In genomic region chr6:87186988-87187387, GRCm38 (mm10) we compare ENCODE assay signal across 8 mouse cellular contexts.
DNase-seq lines count a peak whose midpoint lies in the region; ATAC-seq and TF ChIP-seq lines count a peak whose summit lies in the region.

No protein-coding gene starts in this region.

- no peaks in the 10 kb centered on the region for H3K36me3 ChIP-seq in testis, adult 2 months (ENCODE audit: control insufficient read depth, insufficient read depth, low read length)
- no peaks in the 10 kb centered on the region for H3K36me3 ChIP-seq in intestine, embryonic 15.5 days
- H3K36me3 ChIP-seq in liver, embryonic 13.5 days, result no peaks in the 10 kb centered on the region

- peak; percentile 74 for ATAC-seq in intestine, embryonic 15.5 days
- no peak for ATAC-seq in liver, embryonic 13.5 days (ENCODE audit: low read depth)
- ATAC-seq in monocyte, adult 5-6 weeks (replicated peaks; ENCODE audit: insufficient number of reproducible peaks, low FRiP score, low TSS enrichment, poor library complexity, severe bottlenecking), result no peak

- no peaks in the 10 kb centered on the region for H3K9me3 ChIP-seq in intestine, embryonic 15.5 days
- H3K9me3 ChIP-seq in liver, embryonic 13.5 days (replicated peaks), result no peaks in the 10 kb centered on the region

- H3K27me3 ChIP-seq in testis, adult 2 months (ENCODE audit: control insufficient read depth, insufficient read depth, low read length), result no peaks in the 10 kb centered on the region
- no peaks in the 10 kb centered on the region for H3K27me3 ChIP-seq in intestine, embryonic 15.5 days (replicated peaks)
- no peaks in the 10 kb centered on the region for H3K27me3 ChIP-seq in liver, embryonic 13.5 days
- H3K27me3 ChIP-seq in cerebellum, adult 2 months (ENCODE audit: control insufficient read depth, insufficient read depth, low read length), result no peaks in the 10 kb centered on the region

- no peak overlapping the region for H3K9ac ChIP-seq in intestine, embryonic 15.5 days
- H3K9ac ChIP-seq in liver, embryonic 13.5 days, result no peak overlapping the region

- no peak overlapping the region for H3K4me3 ChIP-seq in testis, adult 2 months (ENCODE audit: control insufficient read depth, low read depth, low read length)
- no peak overlapping the region for H3K4me3 ChIP-seq in intestine, embryonic 15.5 days (replicated peaks)
- H3K4me3 ChIP-seq in liver, embryonic 13.5 days (replicated peaks), result no peak overlapping the region
- no peak overlapping the region for H3K4me3 ChIP-seq in cerebellum, adult 2 months (replicated peaks; ENCODE audit: insufficient read depth, low read depth, low read length)

- TF ChIP-seq POLR2A in testis, adult 2 months (IDR thresholded peaks at IDR 0.05; ENCODE audit: control insufficient read depth, low read depth, low read length), result no peak
- TF ChIP-seq POLR2A in cerebellum, adult 2 months (IDR thresholded peaks at IDR 0.05; ENCODE audit: borderline replicate concordance, insufficient read depth, low read length), result no peak

- no peak overlapping the region for H3K4me2 ChIP-seq in intestine, embryonic 15.5 days (replicated peaks)
- H3K4me2 ChIP-seq in liver, embryonic 13.5 days, result no peak overlapping the region

- H3K4me1 ChIP-seq in testis, adult 2 months (ENCODE audit: control insufficient read depth, insufficient read depth, low read length), result no peaks in the 10 kb centered on the region; the same call in 1 of the 2 replicates
- no peaks in the 10 kb centered on the region; the same call in 1 of the 2 replicates for H3K4me1 ChIP-seq in intestine, embryonic 15.5 days (replicated peaks)
- peaks cover 67% of the 10 kb centered on the region for H3K4me1 ChIP-seq in liver, embryonic 13.5 days (replicated peaks)
- no peaks in the 10 kb centered on the region for H3K4me1 ChIP-seq in cerebellum, adult 2 months (ENCODE audit: control insufficient read depth, insufficient read depth, low read length)

- no peak for DNase-seq in testis, postnatal 10 days (ENCODE audit: low spot score)
- DNase-seq in gastrocnemius, adult 18-20 months (ENCODE audit: low spot score), result peak; percentile 53
- no peak for DNase-seq in liver, embryonic 13.5 days
- DNase-seq in telencephalon, adult 2 months (ENCODE audit: low read depth, low spot score), result peak; percentile 86
- DNase-seq in cerebellum, adult 2 months, result no peak

- 44% methylated on average over 12 of the region's 12 CpGs for WGBS in intestine, embryonic 15.5 days
- 73% methylated on average over 12 of the region's 12 CpGs for WGBS in liver, embryonic 13.5 days (ENCODE audit: insufficient replicate concordance)
- WGBS in cerebellum, adult 2 months, result 87% methylated on average over 12 of the region's 12 CpGs

- TF ChIP-seq CTCF in testis, adult 2 months (IDR thresholded peaks at IDR 0.05; ENCODE audit: control insufficient read depth, insufficient read depth, insufficient replicate concordance, low read depth, low read length), result no peak
- no peak for TF ChIP-seq CTCF in cerebellum, adult 2 months (IDR thresholded peaks at IDR 0.05; ENCODE audit: borderline replicate concordance, insufficient read depth, low read depth, low read length)

- H3K27ac ChIP-seq in testis, adult 2 months (ENCODE audit: control insufficient read depth, insufficient read depth, low read depth, low read length), result 0 out of 2 replicates have a peak overlapping the region, but pooled peaks have one; percentile 23
- peak overlapping the region; percentile 68 for H3K27ac ChIP-seq in intestine, embryonic 15.5 days
- peak overlapping the region; percentile 91 for H3K27ac ChIP-seq in liver, embryonic 13.5 days
- H3K27ac ChIP-seq in cerebellum, adult 2 months (ENCODE audit: insufficient read depth, low read length), result no peak overlapping the region

Comparison
In these comparisons a context has a peak if more than half of its experiments do, and no peak if none do; other contexts are left out.
1. DNase-seq: peak in gastrocnemius, adult 18-20 months (single experiment) and telencephalon, adult 2 months (single experiment); none in testis, postnatal 10 days (single experiment), liver, embryonic 13.5 days (single experiment) and cerebellum, adult 2 months (0 of 2).